Comparison of ENCODE assay signal across 22 mouse cellular contexts in the genomic region with DNA sequence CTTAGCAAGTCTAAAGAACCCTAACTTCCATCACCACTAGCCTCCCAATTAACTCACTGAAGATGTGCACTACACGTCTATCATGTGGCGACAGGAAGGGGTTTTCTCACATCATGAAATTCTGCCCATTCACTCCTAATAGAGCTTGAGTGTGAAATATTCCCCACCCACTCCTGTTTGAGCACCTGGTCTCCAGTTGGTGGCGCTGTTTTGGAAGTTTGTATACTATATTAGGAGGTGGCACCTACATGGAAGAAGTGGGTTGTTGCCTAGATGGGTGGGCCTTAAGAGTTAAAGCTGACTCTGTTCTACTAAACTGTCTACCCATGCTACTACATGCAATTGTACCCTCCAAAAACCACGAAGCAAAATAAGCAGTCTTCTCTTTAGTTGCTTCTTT. TPM values are rescaled to one million over a fixed set of nuclear protein-coding genes. Genes with fewer than 3 reads are reported as not detected.
A peak's percentile ranks its signal among the peaks of the same experiment; 100 is the strongest.
DNase-seq lines count a peak whose midpoint lies in the region; ATAC-seq and TF ChIP-seq lines count a peak whose summit lies in the region.
"Had no signal": no experiment of that assay in that cellular context is flagged by ENCODE, and none has a peak within 500 bp of the region (broad histone marks: within the 10 kb centered on the region; RNA-seq: fewer than 3 reads in every experiment).

No protein-coding gene starts in this region.

- no peak for DNase-seq in lung, postnatal 0 days (ENCODE audit: low spot score)
- DNase-seq in lung, postnatal 36 days: no peak
- DNase-seq in R1 (ENCODE audit: low read depth, low spot score): peak; percentile 75
- DNase-seq in stomach, postnatal 0 days (ENCODE audit: low spot score): no peak
- DNase-seq in spleen, adult 12 weeks (ENCODE audit: low spot score): no peak
- DNase-seq in testis, postnatal 10 days (ENCODE audit: low spot score): no peak
- DNase-seq: adrenal gland, adult 2 months; adrenal gland, postnatal 25 days; cerebellum, adult 2 months; cerebellum, postnatal 10 days; forebrain, postnatal 0 days; gastrocnemius, postnatal 14 days; heart, adult 2 months; heart, postnatal 36 days had no signal

- no peaks in the 10 kb centered on the region for H3K9me3 ChIP-seq in intestine, postnatal 0 days (ENCODE audit: control insufficient read depth)
- no peaks in the 10 kb centered on the region for H3K9me3 ChIP-seq in intestine, embryonic 16.5 days (ENCODE audit: control insufficient read depth, low read length)
- H3K9me3 ChIP-seq in lung, postnatal 0 days (ENCODE audit: low read length): no peaks in the 10 kb centered on the region
- H3K9me3 ChIP-seq in stomach, postnatal 0 days (ENCODE audit: control insufficient read depth, low read length): no peaks in the 10 kb centered on the region
- H3K9me3 ChIP-seq: embryonic facial prominence, embryonic 10.5 days; forebrain, embryonic 13.5 days; heart, embryonic 12.5 days; hindbrain, embryonic 15.5 days had no signal

- no peak for ATAC-seq in intestine, postnatal 0 days
- no peak for ATAC-seq in intestine, embryonic 16.5 days
- no peak for ATAC-seq in lung, postnatal 0 days
- ATAC-seq in stomach, postnatal 0 days (ENCODE audit: low FRiP score, low TSS enrichment): no peak
- ATAC-seq: forebrain, embryonic 13.5 days; forebrain, postnatal 0 days had no signal

- H3K27me3 ChIP-seq in intestine, postnatal 0 days (replicated peaks; ENCODE audit: control insufficient read depth, insufficient read depth, low read length): no peaks in the 10 kb centered on the region
- H3K27me3 ChIP-seq in intestine, embryonic 16.5 days (replicated peaks; ENCODE audit: control insufficient read depth, insufficient read depth, low read length): no peaks in the 10 kb centered on the region
- no peaks in the 10 kb centered on the region for H3K27me3 ChIP-seq in lung, postnatal 0 days (replicated peaks; ENCODE audit: insufficient read depth, low read length)
- H3K27me3 ChIP-seq in stomach, postnatal 0 days (ENCODE audit: control insufficient read depth, insufficient read depth, low read length): no peaks in the 10 kb centered on the region
- H3K27me3 ChIP-seq: CH12.LX had no signal

- WGBS in intestine, postnatal 0 days: 75% methylated on average over 4 of the region's 4 CpGs
- 77% methylated on average over 4 of the region's 4 CpGs for WGBS in intestine, embryonic 16.5 days
- WGBS in lung, postnatal 0 days: 67% methylated on average over 4 of the region's 4 CpGs
- WGBS in stomach, postnatal 0 days: 75% methylated on average over 4 of the region's 4 CpGs

- no peak overlapping the region for H3K4me2 ChIP-seq in intestine, postnatal 0 days (replicated peaks; ENCODE audit: low read depth)
- H3K4me2 ChIP-seq in intestine, embryonic 16.5 days (ENCODE audit: low read depth, low read length): no peak overlapping the region
- H3K4me2 ChIP-seq in lung, postnatal 0 days (replicated peaks; ENCODE audit: low read depth, low read length): no peak overlapping the region
- no peak overlapping the region for H3K4me2 ChIP-seq in stomach, postnatal 0 days (replicated peaks; ENCODE audit: low read depth)
- H3K4me2 ChIP-seq: forebrain, embryonic 13.5 days; heart, embryonic 12.5 days; hindbrain, embryonic 15.5 days had no signal

- H3K4me1 ChIP-seq in intestine, postnatal 0 days (replicated peaks; ENCODE audit: control insufficient read depth, insufficient read depth, low read length): 0 out of 2 replicates have a peak, but pooled peaks cover 6% of the 10 kb centered on the region
- no peaks in the 10 kb centered on the region for H3K4me1 ChIP-seq in intestine, embryonic 16.5 days (ENCODE audit: control insufficient read depth, insufficient read depth, low read length)
- H3K4me1 ChIP-seq in lung, postnatal 0 days (ENCODE audit: insufficient read depth, low read depth, low read length): no peaks in the 10 kb centered on the region
- 0 out of 2 replicates have a peak, but pooled peaks cover 3% of the 10 kb centered on the region for H3K4me1 ChIP-seq in stomach, postnatal 0 days (replicated peaks; ENCODE audit: control insufficient read depth, insufficient read depth)

- TF ChIP-seq CTCF in intestine, postnatal 0 days (IDR thresholded peaks at IDR 0.05; ENCODE audit: low read depth): peak; percentile 21; the same call in 1 of the 2 replicates
- TF ChIP-seq CTCF in lung, postnatal 0 days (IDR thresholded peaks at IDR 0.05): peak; percentile 29; the same call in 1 of the 2 replicates
- TF ChIP-seq CTCF in stomach, postnatal 0 days (IDR thresholded peaks at IDR 0.05; ENCODE audit: low read depth): peak; percentile 30

- no peak overlapping the region for H3K9ac ChIP-seq in intestine, postnatal 0 days (ENCODE audit: low read depth, low read length)
- no peak overlapping the region for H3K9ac ChIP-seq in intestine, embryonic 16.5 days (ENCODE audit: low read depth, low read length)
- no peak overlapping the region for H3K9ac ChIP-seq in lung, postnatal 0 days (replicated peaks; ENCODE audit: low read depth)
- no peak overlapping the region for H3K9ac ChIP-seq in stomach, postnatal 0 days (ENCODE audit: low read length)
- H3K9ac ChIP-seq: forebrain, embryonic 13.5 days; forebrain, postnatal 0 days; heart, embryonic 12.5 days; hindbrain, embryonic 15.5 days had no signal

- no peak overlapping the region for H3K4me3 ChIP-seq in intestine, postnatal 0 days (ENCODE audit: low read depth, low read length)
- H3K4me3 ChIP-seq in intestine, embryonic 16.5 days (ENCODE audit: low read length): no peak overlapping the region
- H3K4me3 ChIP-seq in lung, postnatal 0 days (ENCODE audit: low read depth, low read length): no peak overlapping the region
- no peak overlapping the region for H3K4me3 ChIP-seq in stomach, postnatal 0 days (ENCODE audit: low read depth, low read length)
- H3K4me3 ChIP-seq: embryonic facial prominence, embryonic 10.5 days; forebrain, embryonic 13.5 days; heart, adult 2 months; heart, embryonic 12.5 days; hindbrain, embryonic 15.5 days had no signal

- TF ChIP-seq EP300 in lung, postnatal 0 days (IDR thresholded peaks at IDR 0.05): no peak
- no peak for TF ChIP-seq EP300 in stomach, postnatal 0 days (optimal IDR thresholded peaks at IDR 0.05)

- H3K27ac ChIP-seq in intestine, postnatal 0 days (ENCODE audit: low read depth, low read length): no peak overlapping the region
- no peak overlapping the region for H3K27ac ChIP-seq in intestine, embryonic 16.5 days (ENCODE audit: low read length)
- no peak overlapping the region for H3K27ac ChIP-seq in lung, postnatal 0 days (ENCODE audit: low read length)
- H3K27ac ChIP-seq in stomach, postnatal 0 days (replicated peaks): no peak overlapping the region
- H3K27ac ChIP-seq: embryonic facial prominence, embryonic 10.5 days; forebrain, embryonic 13.5 days; heart, adult 2 months; hindbrain, embryonic 15.5 days had no signal

- H3K36me3 ChIP-seq in intestine, postnatal 0 days (ENCODE audit: control insufficient read depth, insufficient read depth): no peaks in the 10 kb centered on the region
- no peaks in the 10 kb centered on the region for H3K36me3 ChIP-seq in intestine, embryonic 16.5 days (ENCODE audit: control insufficient read depth, insufficient read depth, low read length)
- no peaks in the 10 kb centered on the region for H3K36me3 ChIP-seq in lung, postnatal 0 days (ENCODE audit: insufficient read depth, low read length)
- H3K36me3 ChIP-seq in stomach, postnatal 0 days (ENCODE audit: control insufficient read depth, insufficient read depth, low read length): no peaks in the 10 kb centered on the region
- H3K36me3 ChIP-seq: embryonic facial prominence, embryonic 10.5 days; G1E; heart, embryonic 12.5 days; hindbrain, embryonic 15.5 days had no signal

RNA-seq across cellular contexts. Expression of a gene that starts 4.7 kb away (rescaled TPM):
- polyA plus RNA-seq in intestine, postnatal 0 days (2015; fragmentation: Nextera tagmentation; extraction: Ambion mirVana): 0.85 and 0.89 TPM in 2 replicates
- 1.7 and 1.8 TPM in 2 replicates for polyA plus RNA-seq in intestine, embryonic 16.5 days (2015; fragmentation: Nextera tagmentation; extraction: Ambion mirVana)
- polyA plus RNA-seq in lung, postnatal 0 days (2015; fragmentation: Nextera tagmentation; extraction: Ambion mirVana): 2.7 and 3.2 TPM in 2 replicates
- 1.4 and 1.7 TPM in 2 replicates for polyA plus RNA-seq in stomach, postnatal 0 days (2015; fragmentation: Nextera tagmentation; extraction: Ambion mirVana)
- polyA plus RNA-seq: G1E had no signal
